Mouse (Mus musculus) liver, embryonic 13.5 days (tissue): ENCODE data around the gene Ank3. TPM values are rescaled to one million over a fixed set of nuclear protein-coding genes. Genes with fewer than 3 reads are reported as not detected.

Source experiments
- ATAC-seq: fragments of 200-750 bp; cut with Nextera tagmentation; 2 replicates; pipeline ENCODE4 v1.8.0; 2017; ENCODE audit warnings: low read depth, mild to moderate bottlenecking, moderate number of reproducible peaks, moderate library complexity
- DNase-seq: peaks from one replicate; pipeline ENCODE4 v3.0.0; 2022
- H3K27ac ChIP-seq: fragments of 300-500 bp; sonication (generic); 2 replicates; pipeline ENCODE4 v1.5.1; 2015; ENCODE audit warnings: moderate library complexity, mild to moderate bottlenecking, inconsistent platforms
- H3K27me3 ChIP-seq: fragments of 300-500 bp; sonication (generic); 2 replicates; pipeline ENCODE4 v1.6.1; 2015; ENCODE audit warnings: mild to moderate bottlenecking, inconsistent platforms
- H3K36me3 ChIP-seq: fragments of 300-500 bp; sonication (generic); 2 replicates; pipeline ENCODE4 v1.6.1; 2015; ENCODE audit warnings: mild to moderate bottlenecking, inconsistent platforms
- H3K4me1 ChIP-seq: fragments of 300-500 bp; sonication (generic); replicated peaks from 2 replicates; pipeline ENCODE4 v1.6.1; 2015; ENCODE audit warnings: inconsistent platforms
- H3K4me2 ChIP-seq: fragments of 300-500 bp; sonication (generic); 2 replicates; pipeline ENCODE4 v1.6.1; 2015; ENCODE audit warnings: inconsistent platforms, mild to moderate bottlenecking, moderate library complexity
- H3K4me3 ChIP-seq: fragments of 300-500 bp; sonication (generic); replicated peaks from 2 replicates; pipeline ENCODE4 v1.5.1; 2015; ENCODE audit warnings: mild to moderate bottlenecking, inconsistent platforms
- H3K9ac ChIP-seq: fragments of 300-500 bp; sonication (generic); 2 replicates; pipeline ENCODE4 v1.6.1; 2015; ENCODE audit warnings: mild to moderate bottlenecking, inconsistent platforms
- H3K9me3 ChIP-seq: fragments of 300-500 bp; sonication (generic); replicated peaks from 2 replicates; pipeline ENCODE4 v1.6.1; 2016; ENCODE audit warnings: inconsistent platforms
- WGBS: fragments of 180-500 bp; shearing (Covaris S2); methylation state at CpG from one replicate; pipeline ENCODE4 v1.1.7; 2015; ENCODE audit not compliant: insufficient replicate concordance; 5-methylcytosine and 5-hydroxymethylcytosine counted together
- polyA plus RNA-seq: library from polyadenylated mRNA; unstranded; fragments of >200 nt; fragmentation: Nextera tagmentation; extraction: Ambion mirVana; gene quantifications from 2 replicates; pipeline ENCODE4 v1.2.1, GENCODE M21; 2015

Ank3 gene
- polyA plus RNA-seq, 1 experiment from 2014 or later = 5.6 TPM

DNA sequence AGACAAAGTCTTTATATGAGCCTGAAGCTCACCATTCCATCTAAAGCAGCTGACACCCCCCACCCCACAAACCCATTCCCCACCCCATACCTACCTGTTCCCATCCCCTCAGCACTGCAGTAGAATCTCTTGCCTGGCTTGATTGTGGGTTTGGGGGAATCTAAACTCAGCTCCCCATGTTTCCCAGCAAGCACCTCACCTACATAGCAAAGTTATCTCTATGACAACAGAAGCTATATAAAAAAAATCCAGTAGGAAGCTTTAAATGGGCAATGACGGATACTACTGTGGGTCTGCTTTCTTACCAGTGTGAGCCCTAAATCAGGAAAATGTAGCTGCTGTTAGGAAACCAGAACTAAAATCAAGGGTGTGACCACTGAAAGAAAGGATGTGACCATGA lies 161.7 kb downstream of the Ank3 start:
- H3K4me3 ChIP-seq = no peak overlapping the region
- H3K36me3 ChIP-seq = no peaks in the 10 kb centered on the region
- H3K27ac ChIP-seq = no peak overlapping the region
- no peaks in the 10 kb centered on the region for H3K27me3 ChIP-seq
- WGBS = 62% methylated on average over 1 of the region's 1 CpGs
- ATAC-seq (no peak), DNase-seq (no peak)
- no peaks in the 10 kb centered on the region for H3K4me1 ChIP-seq
- H3K9me3 ChIP-seq = no peaks in the 10 kb centered on the region
- H3K4me2 ChIP-seq = no peak overlapping the region
- H3K9ac ChIP-seq = no peak overlapping the region

- Histone ChIP-seq H3K36me3 (no peaks in the 10 kb centered on the region), H3K27me3 (no peaks in the 10 kb centered on the region), H3K4me2 (no peak overlapping the region), H3K9me3 (no peaks in the 10 kb centered on the region), H3K4me1 (no peaks in the 10 kb centered on the region), H3K9ac (no peak overlapping the region), H3K4me3 (no peak overlapping the region), H3K27ac (no peak overlapping the region)
- DNase-seq (no peak), ATAC-seq (no peak)
- 57% methylated on average over 4 of the region's 4 CpGs for WGBS
Measured at GRCm38 (mm10) chr10:69562931-69563330, 164.4 kb downstream of the Ank3 start.

- ATAC-seq (no peak), DNase-seq (no peak)
- Histone ChIP-seq H3K9ac (no peak overlapping the region), H3K4me2 (no peak overlapping the region), H3K27me3 (no peaks in the 10 kb centered on the region), H3K36me3 (no peaks in the 10 kb centered on the region), H3K27ac (no peak overlapping the region), H3K4me1 (no peaks in the 10 kb centered on the region), H3K4me3 (no peak overlapping the region), H3K9me3 (no peaks in the 10 kb centered on the region)
- WGBS = 21% methylated on average over 4 of the region's 4 CpGs
Measured at GRCm38 (mm10) chr10:69565052-69565451, 166.5 kb downstream of the Ank3 start.

GRCm38 (mm10) chr10:69568976-69569375 lies 170.4 kb downstream of the Ank3 start:
- Histone ChIP-seq H3K4me3 (no peak overlapping the region), H3K27me3 (peaks cover 22% of the 10 kb centered on the region), H3K27ac (no peak overlapping the region), H3K36me3 (no peaks in the 10 kb centered on the region), H3K9me3 (no peaks in the 10 kb centered on the region), H3K4me1 (no peaks in the 10 kb centered on the region), H3K9ac (no peak overlapping the region), H3K4me2 (no peak overlapping the region)
- ATAC-seq (no peak), DNase-seq (no peak)
- WGBS = 69% methylated on average over 5 of the region's 5 CpGs

DNA sequence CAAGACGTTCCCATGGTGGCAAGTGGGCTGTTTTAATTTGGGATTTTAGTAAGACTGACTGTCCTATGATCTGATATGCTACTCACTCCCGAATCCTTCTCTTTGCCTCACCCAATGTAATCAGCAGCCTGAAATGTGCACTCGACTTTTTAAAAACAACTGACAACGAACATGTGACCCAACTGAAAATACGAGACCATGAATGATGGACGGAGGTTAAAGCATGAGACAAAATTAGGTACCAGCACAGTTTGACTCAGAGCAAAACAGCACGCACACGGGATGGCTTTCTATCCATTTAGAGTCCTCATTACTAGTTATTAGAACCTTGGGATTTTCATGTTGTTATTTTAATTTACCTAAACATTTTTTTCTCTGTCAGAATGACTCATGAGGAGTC lies 171.2 kb downstream of the Ank3 start:
- no peak overlapping the region for H3K4me2 ChIP-seq
- H3K27me3 ChIP-seq = peaks cover 28% of the 10 kb centered on the region
- ATAC-seq (no peak), DNase-seq (no peak)
- H3K4me3 ChIP-seq = no peak overlapping the region
- no peak overlapping the region for H3K9ac ChIP-seq
- WGBS = 54% methylated on average over 8 of the region's 8 CpGs
- no peaks in the 10 kb centered on the region for H3K36me3 ChIP-seq
- H3K27ac ChIP-seq = no peak overlapping the region
- no peaks in the 10 kb centered on the region for H3K9me3 ChIP-seq
- H3K4me1 ChIP-seq = no peaks in the 10 kb centered on the region

DNA sequence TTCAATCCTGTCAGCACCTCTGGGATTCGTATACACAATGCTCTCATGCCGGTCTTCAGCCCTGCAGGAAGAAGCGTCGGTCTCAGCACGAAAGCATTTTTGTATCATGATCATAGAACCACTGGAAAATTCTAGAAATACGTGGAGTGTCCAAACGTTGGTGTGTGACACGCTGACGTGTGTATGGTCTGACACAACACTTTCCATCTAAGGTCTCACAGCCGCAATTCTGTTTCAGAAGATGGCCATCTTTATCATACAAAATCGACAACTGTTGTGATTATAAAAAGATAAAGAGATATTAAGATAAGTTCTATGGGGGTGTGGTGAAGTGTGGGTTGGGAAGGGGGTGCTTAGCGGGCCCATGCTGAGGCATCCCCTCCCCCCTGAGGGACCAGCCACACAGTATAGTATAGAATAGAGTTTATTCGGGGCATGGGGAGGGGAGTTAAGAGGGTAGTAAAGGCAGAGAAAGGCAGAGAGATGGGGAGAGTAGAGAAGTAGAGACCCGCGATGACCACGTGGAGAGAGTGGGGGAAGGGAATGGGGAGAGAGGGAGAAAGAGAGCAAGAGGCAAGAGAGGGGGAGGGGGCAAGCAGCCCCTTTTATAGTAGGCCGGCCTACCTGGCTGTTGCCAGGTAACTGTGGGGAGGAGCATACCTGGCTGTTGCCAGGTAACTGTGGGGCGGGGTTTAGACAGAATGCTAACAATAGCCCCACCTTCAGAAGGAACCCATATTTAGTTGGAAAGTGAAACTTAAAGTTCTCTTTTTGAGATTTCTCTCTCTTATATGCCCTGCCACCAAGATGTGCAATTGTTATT lies 172.1 kb downstream of the Ank3 start:
- 31% methylated on average over 18 of the region's 18 CpGs for WGBS
- H3K4me2 ChIP-seq = peak overlapping the region; percentile 51
- H3K9me3 ChIP-seq = no peaks in the 10 kb centered on the region
- DNase-seq (no peak), ATAC-seq (no peak)
- no peak overlapping the region for H3K27ac ChIP-seq
- H3K4me1 ChIP-seq = no peaks in the 10 kb centered on the region
- peak overlapping the region; percentile 23; the same call in 1 of the 2 replicates for H3K4me3 ChIP-seq
- H3K36me3 ChIP-seq = no peaks in the 10 kb centered on the region
- H3K9ac ChIP-seq = no peak overlapping the region
- H3K27me3 ChIP-seq = peaks cover 28% of the 10 kb centered on the region

GRCm38 (mm10) chr10:69571422-69571821 lies 172.8 kb downstream of the Ank3 start:
- H3K4me2 ChIP-seq = peak overlapping the region; percentile 51
- H3K36me3 ChIP-seq = no peaks in the 10 kb centered on the region
- ATAC-seq (no peak), DNase-seq (no peak)
- H3K4me3 ChIP-seq = peak overlapping the region; percentile 23
- no peaks in the 10 kb centered on the region for H3K9me3 ChIP-seq
- H3K27ac ChIP-seq = no peak overlapping the region
- no peaks in the 10 kb centered on the region for H3K4me1 ChIP-seq
- no peak overlapping the region for H3K9ac ChIP-seq
- WGBS = 3% methylated on average over 8 of the region's 8 CpGs
- H3K27me3 ChIP-seq = peaks cover 28% of the 10 kb centered on the region

DNA sequence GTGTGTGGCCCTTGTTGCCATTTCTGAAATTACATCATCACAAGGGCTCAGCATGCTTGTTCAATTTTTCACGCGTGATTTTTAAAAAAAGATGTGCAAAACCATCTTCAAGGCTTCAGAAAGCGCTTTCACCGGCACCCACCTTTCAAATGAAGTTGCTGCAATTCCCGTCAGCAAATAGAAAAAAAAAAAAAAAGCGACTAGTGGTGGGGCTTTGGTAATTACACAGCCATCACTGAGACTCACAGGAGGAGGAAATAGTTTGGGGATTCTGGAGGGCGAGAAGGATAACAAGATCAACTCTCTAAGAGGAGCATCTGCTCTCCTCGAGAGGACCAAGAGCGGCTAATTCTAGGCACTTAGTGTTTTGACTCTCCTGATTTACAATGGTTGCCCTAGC lies 173.4 kb downstream of the Ank3 start:
- Histone ChIP-seq H3K36me3 (no peaks in the 10 kb centered on the region), H3K9me3 (no peaks in the 10 kb centered on the region), H3K4me2 (peak overlapping the region; percentile 51), H3K9ac (no peak overlapping the region), H3K27ac (no peak overlapping the region), H3K27me3 (peaks cover 28% of the 10 kb centered on the region), H3K4me1 (no peaks in the 10 kb centered on the region), H3K4me3 (no peak overlapping the region)
- WGBS = 2% methylated on average over 9 of the region's 9 CpGs
- ATAC-seq (no peak), DNase-seq (no peak)

- Histone ChIP-seq H3K4me2 (no peak overlapping the region), H3K27ac (no peak overlapping the region)
Measured at GRCm38 (mm10) chr10:69573054-69573453, 174.5 kb downstream of the Ank3 start.

DNA sequence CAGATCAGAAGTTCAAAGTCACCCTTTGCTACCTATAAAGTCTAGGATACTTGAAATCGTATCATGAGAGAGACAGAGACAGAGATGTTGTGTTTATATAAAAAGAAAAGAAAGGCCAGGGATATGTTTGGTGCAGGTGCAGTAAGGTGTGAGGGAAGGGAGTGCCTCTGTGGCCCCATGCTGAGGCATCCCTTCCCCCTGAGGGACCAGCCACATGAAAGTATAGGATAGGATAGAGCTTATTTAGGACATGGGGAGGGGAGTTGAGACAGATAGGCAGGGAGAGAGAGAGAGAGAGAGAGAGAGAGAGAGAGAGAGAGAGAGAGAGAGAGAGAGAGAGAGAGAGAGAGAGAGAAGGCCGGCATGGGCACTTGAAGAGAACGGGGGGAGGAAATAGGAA lies 175.2 kb downstream of the Ank3 start:
- ATAC-seq = no peak
- H3K27me3 ChIP-seq = peaks cover 28% of the 10 kb centered on the region
- no peaks in the 10 kb centered on the region for H3K9me3 ChIP-seq
- no peak for DNase-seq
- H3K4me2 ChIP-seq = no peak overlapping the region
- H3K9ac ChIP-seq = no peak overlapping the region
- H3K4me1 ChIP-seq = no peaks in the 10 kb centered on the region
- no peak overlapping the region for H3K27ac ChIP-seq
- H3K4me3 ChIP-seq = no peak overlapping the region
- 10% methylated on average over 2 of the region's 3 CpGs for WGBS
- no peaks in the 10 kb centered on the region for H3K36me3 ChIP-seq

More at GRCm38 (mm10) chr10:69573054-69573453, 174.5 kb downstream of the Ank3 start:
- H3K27me3 ChIP-seq = peaks cover 28% of the 10 kb centered on the region
- ATAC-seq = no peak
- DNase-seq = no peak
- no peaks in the 10 kb centered on the region for H3K36me3 ChIP-seq
- no peaks in the 10 kb centered on the region for H3K9me3 ChIP-seq
- H3K4me1 ChIP-seq = no peaks in the 10 kb centered on the region
- no peak overlapping the region for H3K9ac ChIP-seq
- 31% methylated on average over 7 of the region's 7 CpGs for WGBS
- no peak overlapping the region for H3K4me3 ChIP-seq

DNA sequence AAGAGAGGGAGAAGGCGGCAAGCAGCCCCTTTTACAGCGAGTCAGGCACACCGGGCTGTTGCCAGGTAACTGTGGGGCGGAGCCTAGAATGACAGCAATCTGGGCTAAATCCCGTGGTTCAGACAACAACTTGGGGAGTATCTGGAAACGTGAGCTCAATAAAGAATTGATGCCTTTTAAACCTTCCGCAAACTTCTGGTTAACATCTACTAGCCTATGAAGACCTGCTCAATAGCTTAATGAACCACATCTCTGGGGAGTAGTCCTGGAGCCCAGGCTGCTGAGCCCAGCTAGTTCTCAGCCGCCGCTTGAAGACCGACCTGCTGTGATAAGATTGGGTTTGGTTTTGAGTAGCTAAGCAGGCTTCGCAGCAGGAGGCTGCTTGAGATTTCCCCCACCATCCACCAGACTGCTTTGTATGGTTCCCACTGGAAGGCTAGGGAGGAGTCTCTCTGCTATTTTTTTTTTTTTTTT lies 175.7 kb downstream of the Ank3 start:
- WGBS = 5% methylated on average over 11 of the region's 11 CpGs
- ATAC-seq (no peak), DNase-seq (no peak)
- H3K4me2 ChIP-seq = no peak overlapping the region
- no peaks in the 10 kb centered on the region for H3K9me3 ChIP-seq
- no peak overlapping the region for H3K27ac ChIP-seq
- no peak overlapping the region for H3K9ac ChIP-seq
- peaks cover 28% of the 10 kb centered on the region for H3K27me3 ChIP-seq
- no peaks in the 10 kb centered on the region for H3K36me3 ChIP-seq
- H3K4me1 ChIP-seq = no peaks in the 10 kb centered on the region
- no peak overlapping the region for H3K4me3 ChIP-seq

- no peak overlapping the region for H3K4me2 ChIP-seq
- no peaks in the 10 kb centered on the region for H3K9me3 ChIP-seq
- no peak overlapping the region for H3K27ac ChIP-seq
- ATAC-seq (no peak), DNase-seq (no peak)
- H3K4me3 ChIP-seq = no peak overlapping the region
- WGBS = 45% methylated on average over 9 of the region's 9 CpGs
- no peaks in the 10 kb centered on the region for H3K36me3 ChIP-seq
- H3K27me3 ChIP-seq = peaks cover 28% of the 10 kb centered on the region
- no peaks in the 10 kb centered on the region for H3K4me1 ChIP-seq
- no peak overlapping the region for H3K9ac ChIP-seq
Measured at GRCm38 (mm10) chr10:69574894-69575293, 176.3 kb downstream of the Ank3 start.
